8 mouse cellular contexts compared by ENCODE assay signal in genomic region chr7:110156712-110157260, GRCm38 (mm10). TPM values are rescaled to one million over a fixed set of nuclear protein-coding genes. Genes with fewer than 3 reads are reported as not detected.
DNase-seq lines count a peak whose midpoint lies in the region; ATAC-seq lines count a peak whose summit lies in the region.

No protein-coding gene starts in this region.

- peak overlapping the region; percentile 95 for H3K27ac ChIP-seq in heart, embryonic 11.5 days (ENCODE audit: low read depth, low read length)
- 0 out of 2 replicates have a peak overlapping the region, but pooled peaks have one; percentile 11 for H3K27ac ChIP-seq in liver, embryonic 13.5 days
- H3K27ac ChIP-seq in stomach, embryonic 16.5 days (ENCODE audit: low read length): peak overlapping the region; percentile 68

- peak overlapping the region; percentile 22 for H3K4me2 ChIP-seq in heart, embryonic 11.5 days
- peak overlapping the region; percentile 19 for H3K4me2 ChIP-seq in liver, embryonic 13.5 days
- peak overlapping the region; percentile 14; the same call in 1 of the 2 replicates for H3K4me2 ChIP-seq in stomach, embryonic 16.5 days (ENCODE audit: low read depth, low read length)

- intact Hi-C loops in left cerebral cortex, postnatal 36 days (cut with DNase I): no loop called here

- no peaks in the 10 kb centered on the region for H3K36me3 ChIP-seq in heart, embryonic 11.5 days (ENCODE audit: control insufficient read depth, insufficient read depth, low read length)
- no peaks in the 10 kb centered on the region for H3K36me3 ChIP-seq in liver, embryonic 13.5 days
- no peaks in the 10 kb centered on the region for H3K36me3 ChIP-seq in stomach, embryonic 16.5 days (ENCODE audit: control insufficient read depth, insufficient read depth, low read length)

- H3K4me1 ChIP-seq in heart, embryonic 11.5 days (ENCODE audit: control insufficient read depth, insufficient read depth, low read length): peaks cover 33% of the 10 kb centered on the region
- H3K4me1 ChIP-seq in liver, embryonic 13.5 days (replicated peaks): peaks cover 19% of the 10 kb centered on the region
- peaks cover 13% of the 10 kb centered on the region for H3K4me1 ChIP-seq in stomach, embryonic 16.5 days (ENCODE audit: control insufficient read depth, insufficient read depth, low read length)

- H3K9me3 ChIP-seq in heart, embryonic 11.5 days (replicated peaks; ENCODE audit: control insufficient read depth, low read length): no peaks in the 10 kb centered on the region
- H3K9me3 ChIP-seq in liver, embryonic 13.5 days (replicated peaks): no peaks in the 10 kb centered on the region
- no peaks in the 10 kb centered on the region for H3K9me3 ChIP-seq in stomach, embryonic 16.5 days (replicated peaks; ENCODE audit: control insufficient read depth, low read length)

- WGBS in heart, embryonic 11.5 days (ENCODE audit: insufficient replicate concordance): 14% methylated on average over 4 of the region's 4 CpGs
- WGBS in liver, embryonic 13.5 days (ENCODE audit: insufficient replicate concordance): 14% methylated on average over 4 of the region's 4 CpGs
- 43% methylated on average over 4 of the region's 4 CpGs for WGBS in stomach, embryonic 16.5 days

- H3K4me3 ChIP-seq in heart, embryonic 11.5 days (ENCODE audit: low read depth, low read length): no peak overlapping the region
- H3K4me3 ChIP-seq in liver, embryonic 13.5 days (replicated peaks): no peak overlapping the region
- H3K4me3 ChIP-seq in stomach, embryonic 16.5 days (replicated peaks; ENCODE audit: low read length): no peak overlapping the region

- no peaks in the 10 kb centered on the region for H3K27me3 ChIP-seq in heart, embryonic 11.5 days (ENCODE audit: control insufficient read depth, insufficient read depth, low read length)
- no peaks in the 10 kb centered on the region for H3K27me3 ChIP-seq in liver, embryonic 13.5 days
- no peaks in the 10 kb centered on the region for H3K27me3 ChIP-seq in stomach, embryonic 16.5 days (ENCODE audit: control insufficient read depth, insufficient read depth, low read length)

- peak; percentile 81 for ATAC-seq in heart, embryonic 11.5 days (replicated peaks; ENCODE audit: insufficient number of reproducible peaks, low FRiP score, low TSS enrichment)
- peak; percentile 77 for ATAC-seq in liver, embryonic 13.5 days (ENCODE audit: low read depth)
- ATAC-seq in stomach, embryonic 16.5 days (ENCODE audit: insufficient read depth, low FRiP score): peak; percentile 20; the same call in 1 of the 2 replicates

- peak; percentile 23 for DNase-seq in spleen, adult 12 weeks (ENCODE audit: low spot score)
- no peak for DNase-seq in spleen, adult 18-20 months
- DNase-seq in liver, embryonic 13.5 days: peak; percentile 17
- no peak for DNase-seq in left cerebral cortex, postnatal 36 days (ENCODE audit: low spot score in 2 of 2)
- no peak for DNase-seq in gastrocnemius, adult 8-10 months (ENCODE audit: low spot score in 2 of 2)
- no peak for DNase-seq in ovary, postnatal 10 days (ENCODE audit: low spot score)

- peak overlapping the region; percentile 39; the same call in 1 of the 2 replicates for H3K9ac ChIP-seq in heart, embryonic 11.5 days (ENCODE audit: low read depth, low read length)
- H3K9ac ChIP-seq in liver, embryonic 13.5 days: no peak overlapping the region
- H3K9ac ChIP-seq in stomach, embryonic 16.5 days (ENCODE audit: low read length): peak overlapping the region; percentile 8; the same call in 1 of the 2 replicates

RNA-seq across cellular contexts. Expression of gene Wee1, which starts 34.9 kb away (rescaled TPM):
- polyA plus RNA-seq in heart, embryonic 11.5 days (2014; fragmentation: Nextera tagmentation; extraction: Ambion mirVana): 25.0 and 25.9 TPM in 2 replicates
- 10.2 and 12.2 TPM in 2 replicates for polyA plus RNA-seq in liver, embryonic 13.5 days (2015; fragmentation: Nextera tagmentation; extraction: Ambion mirVana)
- polyA plus RNA-seq in stomach, embryonic 16.5 days (2015; fragmentation: Nextera tagmentation; extraction: Ambion mirVana): 17.9 and 18.9 TPM in 2 replicates
- total RNA-seq in left cerebral cortex, postnatal 36 days (2021): 10 to 100 TPM; 24.7 to 25.0 TPM
- 1 to 10 TPM; 2.4 to 2.9 (median 2.4) TPM for total RNA-seq in gastrocnemius, adult 8-10 months (2022)

Comparison
In these comparisons a context has a peak if more than half of its experiments do, and no peak if none do; other contexts are left out.
1. DNase-seq: peak in spleen, adult 12 weeks (single experiment) and liver, embryonic 13.5 days (single experiment); none in spleen, adult 18-20 months (0 of 2), left cerebral cortex, postnatal 36 days (0 of 2), gastrocnemius, adult 8-10 months (0 of 2) and ovary, postnatal 10 days (single experiment).
2. ATAC-seq: peak in every context shown above with its lines; median percentile 81 in heart, embryonic 11.5 days; 77 in liver, embryonic 13.5 days; 20 in stomach, embryonic 16.5 days.
3. H3K27ac ChIP-seq: peak in every context shown above with its lines; median percentile 95 in heart, embryonic 11.5 days; 68 in stomach, embryonic 16.5 days; 11 in liver, embryonic 13.5 days.
4. Peak in every context shown above with its lines, with median percentiles within 50 percentile points of each other: H3K4me2 ChIP-seq.